Mouse (Mus musculus) erythroblast, adult 5-6 weeks (primary cell): Measurements from ENCODE around the gene Zbtb37. TPM values are rescaled to one million over a fixed set of nuclear protein-coding genes. Genes with fewer than 3 reads are reported as not detected.
"Not testable (repeated sequence)": the region's sequence is repeated elsewhere in the genome, so short reads cannot be mapped to it uniquely, and the experiment has no call there.

Experiments
- ATAC-seq: replicated peaks from 2 replicates; pipeline ENCODE4 v1.8.0; 2016; ENCODE audit warnings: moderate number of reproducible peaks, mild to moderate bottlenecking, moderate TSS enrichment, inconsistent platforms; ENCODE audit not compliant: poor library complexity, low FRiP score, severe bottlenecking
- total RNA-seq, 2 experiments: library from RNA; stranded (forward) in 1 of 2; stranded (reverse) in 1 of 2; fragments of 150-400 nt in 1 of 2; fragments of 200-764, 138-1000 nt in 1 of 2; gene quantifications; 2 replicates each; pipeline versions ENCODE4 v1.2.3 to v1.2.4; 2015 to 2017; ENCODE audit warnings: low replicate concordance in 2 of 2

Gene Zbtb37
- total RNA-seq, 2 experiments from 2014 or later: 1.3 to 2.6 TPM

GRCm38 (mm10) chr1:161035281-161035785 is 684 bp upstream of the Zbtb37 start:
- peak; percentile 74 for ATAC-seq

- no peak for ATAC-seq
Measured at GRCm38 (mm10) chr1:161033856-161034434, 704 bp downstream of the Zbtb37 start.

- no peak for ATAC-seq
Measured at GRCm38 (mm10) chr1:161032345-161032744, 2.3 kb downstream of the Zbtb37 start.

GRCm38 (mm10) chr1:161031881-161032280 is 2.8 kb downstream of the Zbtb37 start:
- no peak for ATAC-seq

GRCm38 (mm10) chr1:161030058-161030457 is 4.6 kb downstream of the Zbtb37 start:
- ATAC-seq: no peak

- ATAC-seq: not testable (repeated sequence)
Measured at GRCm38 (mm10) chr1:161028427-161028826, 6.2 kb downstream of the Zbtb37 start.

GRCm38 (mm10) chr1:161027196-161027595 is 7.5 kb downstream of the Zbtb37 start:
- ATAC-seq: no peak

- ATAC-seq: no peak
Measured at GRCm38 (mm10) chr1:161025410-161026210, 9.0 kb downstream of the Zbtb37 start.

GRCm38 (mm10) chr1:161020051-161020450 is 14.6 kb downstream of the Zbtb37 start:
- no peak for ATAC-seq

GRCm38 (mm10) chr1:161016378-161016777 is 18.3 kb downstream of the Zbtb37 start:
- ATAC-seq: no peak

- no peak for ATAC-seq
Measured at GRCm38 (mm10) chr1:161010436-161010835, 24.2 kb downstream of the Zbtb37 start.

- no peak for ATAC-seq
Measured at GRCm38 (mm10) chr1:161008038-161008437, 26.6 kb downstream of the Zbtb37 start.

GRCm38 (mm10) chr1:161006471-161006870 is 28.2 kb downstream of the Zbtb37 start:
- ATAC-seq: no peak

GRCm38 (mm10) chr1:161005526-161005925 is 29.1 kb downstream of the Zbtb37 start:
- no peak for ATAC-seq

- no peak for ATAC-seq
Measured at GRCm38 (mm10) chr1:161004942-161005341, 29.7 kb downstream of the Zbtb37 start.

GRCm38 (mm10) chr1:160993851-160994250 is 40.8 kb downstream of the Zbtb37 start:
- ATAC-seq: no peak

- ATAC-seq: no peak
Measured at GRCm38 (mm10) chr1:160989395-160989794, 45.3 kb downstream of the Zbtb37 start.

- 0 out of 2 replicates have a peak, but pooled peaks have one; percentile 34 for ATAC-seq
Measured at GRCm38 (mm10) chr1:160986881-160987635, 47.6 kb downstream of the Zbtb37 start.

GRCm38 (mm10) chr1:160985477-160985876 is 49.2 kb downstream of the Zbtb37 start:
- ATAC-seq: no peak

GRCm38 (mm10) chr1:160984731-160985130 is 49.9 kb downstream of the Zbtb37 start:
- not testable (repeated sequence) for ATAC-seq
